Mouse (Mus musculus): ENCODE data around the gene Dync1i1.

- TF ChIP-seq CTCF (IDR thresholded peaks at IDR 0.05; ENCODE audit: borderline replicate concordance, insufficient read depth, low read depth, low read length) (no peak), POLR2A (IDR thresholded peaks at IDR 0.05; ENCODE audit: borderline replicate concordance, insufficient read depth, low read length) (no peak)
Observed at GRCm38 (mm10) chr6:5961960-5962359, 236.5 kb downstream of the Dync1i1 start.

All from cerebellum, adult 2 months (tissue).